Mouse (Mus musculus) embryonic facial prominence, embryonic 11.5 days (tissue): ENCODE results near the gene Ushbp1. TPM values are rescaled to one million over a fixed set of nuclear protein-coding genes. Genes with fewer than 3 reads are reported as not detected.

Source experiments
- ATAC-seq: fragments of 200-750 bp; cut with Nextera tagmentation; replicated peaks from 2 replicates; pipeline ENCODE4 v1.8.0; 2017; ENCODE audit warnings: low read depth; ENCODE audit not compliant: insufficient number of reproducible peaks, low FRiP score, low TSS enrichment
- DNase-seq: peaks from one replicate; pipeline ENCODE4 v3.0.0-alpha.2; 2015; ENCODE audit warnings: low spot score
- H3K27ac ChIP-seq: fragments of 300-500 bp; sonication (generic); replicated peaks from 2 replicates; pipeline ENCODE4 v1.5.1; 2014; ENCODE audit warnings: mild to moderate bottlenecking, low read depth, low read length, control low read depth
- H3K27me3 ChIP-seq: fragments of 300-500 bp; sonication (generic); 2 replicates; pipeline ENCODE4 v1.6.1; 2014; ENCODE audit warnings: mild to moderate bottlenecking, low read length, moderate library complexity, mixed read lengths; ENCODE audit not compliant: control insufficient read depth, insufficient read depth
- H3K36me3 ChIP-seq: fragments of 300-500 bp; sonication (generic); replicated peaks from 2 replicates; pipeline ENCODE4 v1.6.1; 2014; ENCODE audit warnings: low read depth, mild to moderate bottlenecking, low read length, moderate library complexity, mixed read lengths; ENCODE audit not compliant: control insufficient read depth, insufficient read depth
- H3K4me1 ChIP-seq: fragments of 300-500 bp; sonication (generic); 2 replicates; pipeline ENCODE4 v1.6.1; 2014; ENCODE audit warnings: low read length, mixed read lengths; ENCODE audit not compliant: control insufficient read depth, insufficient read depth
- H3K4me2 ChIP-seq: fragments of 300-500 bp; sonication (generic); 2 replicates; pipeline ENCODE4 v1.6.1; 2014; ENCODE audit warnings: low read depth, mild to moderate bottlenecking, control low read depth, low read length, moderate library complexity
- H3K4me3 ChIP-seq: fragments of 300-500 bp; sonication (generic); 2 replicates; pipeline ENCODE4 v1.5.1; 2014; ENCODE audit warnings: low read depth, low read length, control low read depth
- H3K9ac ChIP-seq: fragments of 300-500 bp; sonication (generic); replicated peaks from 2 replicates; pipeline ENCODE4 v1.6.1; 2014; ENCODE audit warnings: mild to moderate bottlenecking, control low read depth, low read length
- H3K9me3 ChIP-seq: fragments of 300-500 bp; sonication (generic); replicated peaks from 2 replicates; pipeline ENCODE4 v1.6.1; 2016; ENCODE audit warnings: mild to moderate bottlenecking, low read length, inconsistent platforms, mixed read lengths; ENCODE audit not compliant: control insufficient read depth
- WGBS: fragments of 180-500 bp; shearing (Covaris S2); extraction: QIAGEN DNeasy Blood & Tissue Kit; methylation state at CpG from one replicate; pipeline ENCODE4 v1.1.7; 2014; 5-methylcytosine and 5-hydroxymethylcytosine counted together
- polyA plus RNA-seq: library from polyadenylated mRNA; unstranded; fragments of >200 nt; fragmentation: Nextera tagmentation; extraction: Ambion mirVana; gene quantifications from 2 replicates; pipeline ENCODE4 v1.2.1, GENCODE M21; 2014

Ushbp1 gene
- polyA plus RNA-seq, 1 experiment from 2014 or later = 2.9 TPM

DNA sequence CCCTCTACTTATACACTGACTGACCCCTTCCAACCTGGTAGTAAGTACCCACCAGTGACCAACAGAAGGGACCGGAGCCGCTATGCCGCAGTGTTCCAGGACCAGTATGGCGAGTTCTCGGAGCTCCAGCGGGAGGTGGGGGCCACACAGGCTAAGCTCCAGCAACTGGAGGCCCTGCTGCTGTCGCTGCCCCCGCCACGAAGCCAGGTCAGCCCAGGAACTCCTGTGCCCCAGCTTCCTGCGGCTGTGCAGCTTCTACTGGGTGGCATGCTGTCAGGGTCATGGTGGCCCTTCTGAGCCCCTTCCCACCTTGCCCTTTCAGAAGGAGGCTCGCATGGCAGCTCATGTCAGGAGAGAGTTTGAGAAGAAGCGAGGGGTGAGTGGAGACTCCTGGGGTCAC is 23.2 kb downstream of the Ushbp1 start:
- no peak overlapping the region for H3K27ac ChIP-seq
- no peak overlapping the region for H3K4me2 ChIP-seq
- H3K9me3 ChIP-seq = no peaks in the 10 kb centered on the region
- no peak for ATAC-seq
- DNase-seq = no peak
- H3K27me3 ChIP-seq = no peaks in the 10 kb centered on the region
- H3K4me3 ChIP-seq = no peak overlapping the region
- H3K4me1 ChIP-seq = peaks cover 12% of the 10 kb centered on the region
- H3K9ac ChIP-seq = no peak overlapping the region
- WGBS = 80% methylated on average over 12 of the region's 12 CpGs
- H3K36me3 ChIP-seq = no peaks in the 10 kb centered on the region; the same call in 1 of the 2 replicates

DNA sequence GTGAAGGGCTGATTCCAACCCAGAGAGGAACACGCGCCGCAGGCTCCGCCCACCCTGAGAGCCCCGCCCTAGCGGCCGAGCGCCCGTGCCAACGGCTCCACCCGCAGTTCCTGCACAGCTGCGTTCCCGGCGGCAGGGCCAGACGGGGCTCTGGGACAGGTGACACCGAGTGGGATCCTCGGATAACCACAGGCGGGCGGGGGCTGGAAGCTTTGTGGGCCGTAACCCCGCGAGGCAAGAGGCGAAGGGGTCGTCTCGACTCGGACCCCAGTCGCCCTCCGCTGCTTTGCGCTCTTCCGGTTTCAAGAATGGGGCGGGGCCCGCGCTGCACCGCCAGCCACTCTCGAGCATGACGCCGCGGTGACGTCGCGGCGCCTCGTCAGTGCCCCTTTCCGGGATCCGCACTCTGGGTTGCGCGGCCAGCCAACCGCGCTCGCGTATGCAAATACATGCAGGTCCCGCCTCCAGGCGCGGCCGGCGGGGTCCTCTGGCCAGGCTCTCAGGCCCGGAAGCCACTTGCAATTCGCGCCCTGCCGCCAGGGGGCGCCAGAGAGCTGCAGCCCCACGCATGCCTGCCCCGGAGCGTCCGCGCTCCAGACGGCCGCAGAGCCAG is 24.3 kb downstream of the Ushbp1 start, which contains the start of gene Ocel1:
Gene Ocel1 (plus strand): TSS at position 63 of the 613 bp plus-strand sequence.
- H3K4me2 ChIP-seq = peak within 1 kb of the TSS; percentile 32
- H3K4me1 ChIP-seq = peaks cover 12% of the 10 kb centered on the region
- no peaks in the 10 kb centered on the region for H3K27me3 ChIP-seq
- H3K4me3 ChIP-seq = peak within 1 kb of the TSS; percentile 70
- DNase-seq = peak; percentile 98
- no peaks in the 10 kb centered on the region for H3K9me3 ChIP-seq
- peak; percentile 68 for ATAC-seq
- under 1% methylated on average over 68 of the region's 68 CpGs for WGBS
- H3K27ac ChIP-seq = no peak within 1 kb of the TSS
- no peaks in the 10 kb centered on the region; the same call in 1 of the 2 replicates for H3K36me3 ChIP-seq
- peak within 1 kb of the TSS; percentile 38; the same call in 1 of the 2 replicates for H3K9ac ChIP-seq

DNA sequence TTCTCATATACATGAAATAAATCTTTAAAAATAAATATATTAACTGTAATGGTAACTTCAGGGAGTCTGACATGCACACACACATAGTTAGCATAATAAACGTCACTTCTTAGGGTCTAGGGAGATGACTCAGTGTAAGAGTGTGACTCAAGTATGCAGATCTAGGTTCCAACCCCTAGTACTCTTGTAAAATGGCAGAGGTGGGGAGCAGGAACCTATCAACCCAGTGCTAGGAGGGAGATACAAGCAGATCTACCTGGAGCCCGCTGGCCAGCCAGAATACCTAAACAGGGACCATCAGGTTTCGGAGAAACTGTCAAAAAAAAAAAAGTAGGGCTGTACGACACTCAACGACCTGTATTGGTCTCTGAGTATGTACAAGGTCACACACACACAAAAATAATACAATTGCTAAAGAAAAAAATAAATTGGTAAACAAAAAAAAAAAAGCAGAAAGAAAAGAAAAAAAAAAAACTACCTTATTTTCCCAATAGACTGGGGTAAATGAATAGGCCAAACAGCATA is 24.8 kb downstream of the Ushbp1 start:
- 30% methylated on average over 5 of the region's 5 CpGs for WGBS
- H3K27ac ChIP-seq = no peak overlapping the region
- H3K4me1 ChIP-seq = peaks cover 6% of the 10 kb centered on the region
- ATAC-seq (no peak), DNase-seq (no peak)
- H3K27me3 ChIP-seq = no peaks in the 10 kb centered on the region
- no peaks in the 10 kb centered on the region; the same call in 1 of the 2 replicates for H3K36me3 ChIP-seq
- H3K4me2 ChIP-seq = peak overlapping the region; percentile 32
- no peaks in the 10 kb centered on the region for H3K9me3 ChIP-seq
- peak overlapping the region; percentile 70 for H3K4me3 ChIP-seq
- H3K9ac ChIP-seq = peak overlapping the region; percentile 2; the same call in 1 of the 2 replicates

DNA sequence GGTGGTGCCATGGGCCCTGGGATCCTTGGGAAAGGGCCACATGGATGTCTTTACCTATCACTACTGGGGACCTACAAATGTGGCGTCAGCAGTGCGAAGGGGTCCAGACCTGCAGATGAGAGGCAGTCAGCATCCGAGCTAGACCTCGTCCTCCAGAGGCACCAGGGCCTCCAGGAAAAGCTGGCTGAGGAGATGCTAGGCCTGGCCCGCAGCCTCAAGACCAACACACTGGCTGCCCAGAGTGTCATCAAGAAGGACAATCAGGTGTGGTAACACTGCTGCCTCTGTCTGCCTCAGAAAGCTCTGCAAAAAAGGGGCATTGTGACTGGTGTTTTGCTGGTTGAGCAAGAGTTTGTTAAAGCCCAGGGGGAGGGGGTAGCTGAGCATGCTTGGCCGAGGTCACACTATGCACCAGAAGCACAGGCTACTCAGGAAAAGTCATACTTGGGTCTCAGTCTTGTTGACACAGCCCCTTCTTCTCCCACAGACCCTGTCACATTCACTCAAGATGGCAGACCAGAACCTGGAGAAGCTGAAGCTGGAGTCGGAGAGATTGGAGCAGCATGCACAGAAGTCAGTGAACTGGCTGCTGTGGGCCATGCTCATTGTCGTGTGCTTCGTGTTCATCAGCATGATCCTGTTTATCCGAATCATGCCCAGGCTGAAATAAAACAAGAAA is 26.4 kb downstream of the Ushbp1 start:
- ATAC-seq (no peak), DNase-seq (no peak)
- H3K27me3 ChIP-seq = no peaks in the 10 kb centered on the region
- 0 out of 2 replicates have a peak, but pooled peaks cover 3% of the 10 kb centered on the region for H3K4me1 ChIP-seq
- no peak overlapping the region for H3K27ac ChIP-seq
- WGBS = 87% methylated on average over 10 of the region's 10 CpGs
- H3K4me2 ChIP-seq = no peak overlapping the region
- H3K9ac ChIP-seq = no peak overlapping the region
- no peaks in the 10 kb centered on the region; the same call in 1 of the 2 replicates for H3K36me3 ChIP-seq
- H3K9me3 ChIP-seq = no peaks in the 10 kb centered on the region
- H3K4me3 ChIP-seq = no peak overlapping the region

DNA sequence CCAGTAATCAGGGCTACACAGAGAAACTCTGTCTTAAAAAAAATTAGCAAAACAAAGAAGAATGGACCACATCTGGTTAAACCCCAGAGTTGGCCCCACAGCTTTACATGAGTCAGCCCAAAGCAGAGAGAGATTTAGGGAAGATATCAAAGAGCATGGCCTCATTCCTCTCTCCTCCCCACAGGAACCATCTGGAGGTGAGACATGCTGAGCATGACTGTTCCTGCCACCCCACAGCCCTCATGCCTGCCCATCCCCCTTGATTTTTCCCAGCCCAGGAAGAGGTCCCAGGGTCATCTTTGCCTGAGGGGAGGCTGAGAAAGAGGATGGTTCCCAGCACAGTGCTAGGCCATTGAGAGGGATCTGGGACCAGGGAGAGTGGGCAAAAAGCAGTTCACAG is 27.2 kb downstream of the Ushbp1 start:
- Histone ChIP-seq H3K4me2 (no peak overlapping the region), H3K9ac (no peak overlapping the region), H3K4me1 (0 out of 2 replicates have a peak, but pooled peaks cover 3% of the 10 kb centered on the region), H3K27ac (no peak overlapping the region), H3K9me3 (no peaks in the 10 kb centered on the region), H3K36me3 (no peaks in the 10 kb centered on the region; the same call in 1 of the 2 replicates), H3K27me3 (no peaks in the 10 kb centered on the region), H3K4me3 (no peak overlapping the region)
- DNase-seq (no peak), ATAC-seq (no peak)

DNA sequence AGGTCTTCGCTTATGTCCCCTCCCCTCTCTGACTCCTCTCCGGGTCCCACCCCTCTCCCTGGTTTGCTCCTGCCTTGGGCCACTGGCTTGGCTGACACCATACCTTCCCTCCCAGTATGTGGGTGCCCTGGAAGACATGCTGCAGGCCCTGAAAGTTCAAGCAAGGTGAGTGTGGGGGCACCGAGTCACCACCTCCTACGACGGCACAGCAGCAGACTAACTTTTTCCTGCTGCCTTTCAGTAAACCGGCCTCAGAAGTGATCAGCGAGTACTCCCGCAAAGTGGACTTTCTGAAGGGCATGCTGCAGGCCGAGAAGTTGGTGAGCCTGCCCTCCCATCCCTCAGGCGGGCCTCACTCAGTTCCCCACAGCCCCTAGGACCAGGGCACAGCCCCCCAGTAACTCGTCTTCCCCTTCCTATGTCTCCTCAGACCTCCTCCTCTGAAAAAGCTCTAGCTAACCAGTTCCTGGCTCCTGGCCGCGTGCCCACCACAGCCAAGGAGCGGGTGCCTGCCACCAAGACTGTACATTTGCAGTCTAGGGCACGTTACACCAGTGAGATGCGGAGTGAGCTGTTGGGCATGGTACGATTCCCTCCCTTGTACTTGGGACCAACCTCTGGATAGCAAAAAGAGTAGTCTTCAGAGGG is 27.9 kb downstream of the Ushbp1 start:
- peak overlapping the region; percentile 35 for H3K9ac ChIP-seq
- H3K36me3 ChIP-seq = no peaks in the 10 kb centered on the region; the same call in 1 of the 2 replicates
- H3K9me3 ChIP-seq = no peaks in the 10 kb centered on the region
- DNase-seq (no peak), ATAC-seq (peak; percentile 81)
- 0 out of 2 replicates have a peak, but pooled peaks cover 3% of the 10 kb centered on the region for H3K4me1 ChIP-seq
- WGBS = 49% methylated on average over 17 of the region's 17 CpGs
- 0 out of 2 replicates have a peak overlapping the region, but pooled peaks have one; percentile 30 for H3K27ac ChIP-seq
- no peaks in the 10 kb centered on the region for H3K27me3 ChIP-seq
- H3K4me3 ChIP-seq = peak overlapping the region; percentile 37
- peak overlapping the region; percentile 56 for H3K4me2 ChIP-seq

DNA sequence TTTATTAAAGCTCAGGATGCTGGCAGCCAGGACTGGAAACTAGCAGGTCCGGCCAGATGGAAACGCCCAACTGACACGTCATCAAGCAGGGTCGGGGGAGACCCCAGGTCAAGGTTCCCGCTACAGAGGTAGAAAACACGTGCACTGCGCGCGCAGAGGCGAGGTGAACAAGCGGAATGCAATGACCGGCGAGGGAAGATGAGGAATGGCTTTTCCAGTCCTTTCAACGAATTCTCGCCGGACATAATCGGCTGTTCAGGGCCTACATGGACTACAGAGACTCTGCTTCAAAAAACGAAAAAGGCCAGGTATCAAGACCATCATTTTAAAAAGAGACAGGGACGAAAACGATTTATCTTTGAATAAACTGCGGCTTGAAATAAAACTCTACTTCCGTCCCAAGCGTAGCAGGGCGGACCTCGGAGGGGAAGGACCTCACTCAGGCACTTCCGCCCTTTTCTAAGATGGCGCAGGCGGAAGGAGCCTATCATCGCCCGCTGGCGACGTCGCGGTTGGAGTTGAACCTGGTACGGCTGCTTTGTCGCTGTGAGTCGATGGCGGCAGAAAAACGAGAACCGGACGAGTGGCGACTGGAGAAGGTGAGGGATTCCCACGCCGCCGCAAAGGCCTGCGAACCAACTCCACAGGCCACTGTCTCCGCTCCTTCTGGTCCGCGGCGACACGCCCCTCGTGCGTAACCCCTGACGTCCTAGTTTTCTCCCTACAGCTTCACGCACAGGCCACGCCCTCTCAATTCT is 28.7 kb downstream of the Ushbp1 start, which contains the start of gene Use1:
Gene Use1 (plus strand): TSS at position 78 of the 758 bp plus-strand sequence.
- H3K36me3 ChIP-seq = no peaks in the 10 kb centered on the region; the same call in 1 of the 2 replicates
- ATAC-seq (peak; percentile 70), DNase-seq (peak; percentile 95)
- H3K27ac ChIP-seq = peak within 1 kb of the TSS; percentile 30; the same call in 1 of the 2 replicates
- 0% methylated on average over 55 of the region's 56 CpGs for WGBS
- H3K4me3 ChIP-seq = peak within 1 kb of the TSS; percentile 37
- H3K4me2 ChIP-seq = peak within 1 kb of the TSS; percentile 56
- H3K9ac ChIP-seq = peak within 1 kb of the TSS; percentile 53
- no peaks in the 10 kb centered on the region for H3K27me3 ChIP-seq
- no peaks in the 10 kb centered on the region for H3K9me3 ChIP-seq
- H3K4me1 ChIP-seq = 0 out of 2 replicates have a peak, but pooled peaks cover 3% of the 10 kb centered on the region
